Mouse (Mus musculus) adrenal gland, adult 2 months (tissue): ENCODE results near the gene Rad51b. TPM values are rescaled to one million over a fixed set of nuclear protein-coding genes. Genes with fewer than 3 reads are reported as not detected.

Source experiments
- DNase-seq: peaks from one replicate; pipeline ENCODE4 v3.0.0; 2021
- polyA plus RNA-seq: library from polyadenylated mRNA; depleted of rRNA; stranded (reverse); fragments of >200 nt; gene quantifications from 2 replicates; pipeline ENCODE4 v1.2.3, GENCODE M21; 2012
- total RNA-seq, 2 experiments: library from RNA; stranded (reverse); gene quantifications; 2 replicates each; pipeline ENCODE4 v1.2.3; 2021

Gene Rad51b
- total and polyA plus RNA-seq, 3 experiments = 0.08 to 0.49 (median 0.45) TPM

DNA sequence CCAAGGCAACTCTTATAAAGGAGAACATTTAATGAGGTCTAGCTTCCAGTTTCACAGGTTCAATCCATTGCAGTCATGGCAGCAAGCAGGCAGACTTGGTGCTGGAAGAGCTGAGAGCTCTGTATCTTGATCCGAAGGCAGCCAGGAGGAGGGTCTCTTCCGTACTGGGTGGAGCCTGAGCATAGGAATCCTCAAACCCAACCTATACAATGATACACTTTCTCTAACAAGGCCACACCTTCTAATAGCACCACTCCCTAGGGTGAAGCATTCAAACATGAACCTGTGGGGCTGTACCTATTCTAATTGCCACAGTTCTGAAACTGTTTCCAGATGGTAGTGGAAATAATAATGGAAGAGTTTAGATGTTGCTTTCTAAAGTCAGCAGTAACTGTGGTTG is 33.5 kb downstream of the Rad51b start:
- DNase-seq = no peak

DNA sequence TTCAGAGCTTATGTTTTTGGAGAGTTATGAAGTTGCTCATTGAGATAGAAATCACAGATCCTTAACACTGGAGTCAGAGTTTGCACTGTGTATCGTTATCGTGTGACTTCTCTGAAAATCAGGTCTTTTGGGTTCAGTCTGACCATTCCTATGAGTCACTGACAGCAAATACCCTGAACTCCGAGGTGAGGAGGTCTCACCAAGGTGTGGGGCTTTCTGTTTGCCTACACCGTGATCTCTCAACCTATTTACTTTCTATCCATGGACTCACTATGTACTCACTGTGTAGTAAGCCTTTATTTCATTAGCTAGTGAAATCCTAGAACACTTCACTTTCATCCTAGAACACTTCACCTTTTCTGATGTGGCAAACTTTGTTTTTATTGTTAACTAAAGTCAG is 34.6 kb downstream of the Rad51b start:
- no peak for DNase-seq

DNA sequence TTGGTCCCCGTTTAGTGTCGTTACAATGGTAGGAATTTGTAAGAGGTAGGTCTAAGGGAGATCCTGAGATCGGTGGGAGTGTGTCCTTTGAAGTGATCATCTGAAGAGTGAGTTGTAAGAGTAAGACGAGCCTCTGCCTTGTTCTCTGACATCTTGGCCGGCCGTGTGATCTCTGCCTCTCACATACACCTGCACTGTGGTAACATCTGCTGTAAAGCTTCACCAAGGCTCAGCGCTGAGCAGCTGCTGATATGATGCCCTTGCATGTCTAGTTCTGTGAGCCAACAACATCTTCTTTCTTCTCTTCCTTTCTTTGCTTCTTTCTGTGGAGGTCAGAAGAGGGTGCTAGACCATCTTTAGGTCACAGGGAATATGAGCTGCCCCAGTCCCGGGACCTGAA is 41.7 kb downstream of the Rad51b start:
- DNase-seq = no peak

DNA sequence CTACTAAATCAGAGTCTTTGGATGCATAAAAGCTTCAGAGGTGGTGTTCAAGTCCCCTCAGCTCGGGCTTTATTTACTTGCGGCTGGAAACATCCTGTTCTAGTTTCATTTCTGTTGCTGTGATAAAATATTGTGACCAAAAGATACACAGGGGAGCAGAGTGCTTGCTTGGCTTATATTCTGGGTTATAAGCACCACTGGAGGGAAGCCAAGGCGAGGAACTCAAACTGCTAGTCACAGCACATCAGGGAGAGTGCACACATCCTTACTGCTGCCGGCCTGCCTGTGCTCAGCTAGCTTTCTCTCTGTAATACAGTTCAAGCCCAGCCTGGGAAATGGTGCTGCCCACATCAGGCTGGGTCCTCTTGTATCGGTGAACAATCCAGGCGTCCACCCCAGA is 43.4 kb downstream of the Rad51b start:
- DNase-seq = no peak

- DNase-seq = no peak
These were observed 44.3 kb downstream of the Rad51b start for GRCm38 (mm10) chr12:79341291-79341845.

GRCm38 (mm10) chr12:79346198-79346733 is 49.2 kb downstream of the Rad51b start:
- DNase-seq = no peak

DNA sequence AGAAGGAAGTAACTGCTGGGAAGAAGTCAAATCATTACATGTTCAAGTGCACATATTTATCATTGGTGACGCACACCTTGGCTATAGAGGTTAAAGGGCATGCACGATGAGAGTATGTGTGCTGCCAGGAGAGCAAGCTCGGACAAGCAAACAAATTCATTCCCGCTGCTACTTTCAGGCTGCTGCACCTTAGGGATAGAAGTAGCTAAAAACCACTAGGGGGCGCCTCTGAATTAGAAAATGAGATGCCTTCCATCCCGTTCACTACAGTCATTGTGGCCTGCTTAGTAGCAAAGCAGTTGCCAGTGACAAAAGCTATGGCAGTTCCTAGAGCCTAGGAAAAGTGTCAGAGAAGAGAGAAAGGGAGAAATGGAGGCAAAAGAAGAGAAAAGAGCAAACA is 50.6 kb downstream of the Rad51b start:
- DNase-seq = peak; percentile 63

- DNase-seq = no peak
These were observed 54.4 kb downstream of the Rad51b start for GRCm38 (mm10) chr12:79351461-79351860.

DNA sequence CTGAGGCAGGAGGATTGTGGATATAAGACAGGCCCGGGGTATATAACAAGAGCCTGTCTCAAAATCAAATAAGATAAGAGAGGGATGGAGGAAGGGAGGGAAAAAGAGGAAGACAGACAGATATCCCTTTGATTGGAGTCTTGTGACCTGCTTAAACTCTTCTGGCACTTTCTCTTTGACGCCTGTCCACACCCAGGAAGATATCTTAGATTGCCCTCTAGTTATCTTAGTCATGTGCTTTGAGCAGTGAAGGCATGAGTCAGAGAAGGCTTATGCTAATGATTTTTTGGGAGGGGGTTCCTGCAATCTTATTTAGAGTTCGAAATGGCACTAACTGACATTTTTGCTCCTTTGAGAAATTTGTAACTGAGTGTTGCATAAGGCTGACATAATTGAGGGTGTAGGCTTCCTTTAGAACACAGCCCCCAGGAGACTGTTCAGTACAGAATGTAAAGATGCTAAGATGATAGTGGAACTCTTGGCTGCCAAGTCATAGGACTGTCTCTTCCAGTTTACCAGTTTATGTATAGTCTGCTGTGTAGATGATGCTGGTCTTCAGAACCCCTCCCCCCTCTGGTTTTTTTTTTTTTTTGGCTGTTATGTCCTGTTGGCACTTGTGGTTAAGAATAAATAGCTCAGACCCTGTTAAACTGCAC is 55.1 kb downstream of the Rad51b start:
- no peak for DNase-seq

GRCm38 (mm10) chr12:79352742-79353114 is 55.6 kb downstream of the Rad51b start:
- no peak for DNase-seq

GRCm38 (mm10) chr12:79353356-79353755 is 56.3 kb downstream of the Rad51b start:
- no peak for DNase-seq

DNA sequence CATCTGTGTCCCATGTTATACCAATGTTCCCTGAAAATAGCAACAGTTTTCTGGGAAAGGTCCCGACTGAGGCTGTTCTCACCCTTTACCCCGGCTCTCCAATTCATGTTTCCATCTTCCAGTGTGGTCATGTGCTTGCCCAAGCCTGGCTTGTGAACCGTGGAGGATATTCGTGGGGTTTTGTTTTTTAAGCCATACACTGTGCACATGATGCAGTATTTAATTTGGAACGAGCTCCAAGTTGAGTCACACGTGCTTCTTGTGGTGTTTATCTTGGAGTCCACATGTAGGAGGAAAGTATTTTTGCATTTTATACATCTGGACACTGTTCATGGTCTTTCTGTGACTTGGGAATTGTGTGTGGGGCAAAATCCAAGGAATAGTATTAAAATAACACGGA is 57.5 kb downstream of the Rad51b start:
- no peak for DNase-seq

- no peak for DNase-seq
These were observed 59.1 kb downstream of the Rad51b start for GRCm38 (mm10) chr12:79356138-79356537.

DNA sequence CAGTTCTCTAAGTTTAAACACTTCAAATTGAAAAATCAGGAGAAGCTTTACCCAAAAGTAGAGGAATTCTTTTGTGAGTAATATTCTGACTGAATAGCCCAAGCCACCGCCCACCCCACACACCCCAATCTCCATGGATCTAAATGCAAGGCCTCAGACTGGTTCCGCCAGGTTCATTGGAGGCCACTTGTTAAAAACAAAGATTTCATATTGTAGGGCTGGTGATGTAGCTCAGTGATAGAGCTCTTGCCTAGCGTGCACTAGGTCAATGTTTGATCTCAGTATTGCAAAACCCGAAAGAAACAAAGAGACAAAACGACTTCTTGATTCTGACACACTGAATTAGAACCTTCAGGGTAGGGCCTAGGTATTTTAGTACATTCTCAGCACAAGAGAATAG is 60.5 kb downstream of the Rad51b start:
- no peak for DNase-seq

- peak; percentile 53 for DNase-seq
These were observed 61.6 kb downstream of the Rad51b start for GRCm38 (mm10) chr12:79358613-79359218.

- no peak for DNase-seq
These were observed 62.3 kb downstream of the Rad51b start for GRCm38 (mm10) chr12:79359404-79359803.

- no peak for DNase-seq
These were observed 65.1 kb downstream of the Rad51b start for GRCm38 (mm10) chr12:79362219-79362618.

DNA sequence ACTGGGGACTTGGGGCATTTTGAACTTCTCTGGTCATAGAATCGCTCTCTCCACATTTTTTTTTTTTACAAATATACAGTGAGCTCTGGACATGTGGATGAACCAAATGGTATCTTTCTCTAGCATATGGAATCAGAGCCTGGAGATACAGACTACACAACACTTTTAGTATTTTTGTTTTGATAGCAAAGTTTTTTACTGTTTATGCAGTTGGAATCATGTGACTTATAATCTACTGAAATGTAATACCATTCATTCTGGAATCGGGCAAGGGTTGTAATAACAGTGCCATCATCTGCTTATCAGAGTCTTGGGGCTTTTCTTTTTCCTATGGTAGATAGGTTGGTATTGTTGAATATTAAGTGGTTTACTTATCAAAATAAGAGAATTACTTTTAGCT is 67.2 kb downstream of the Rad51b start:
- DNase-seq = no peak

GRCm38 (mm10) chr12:79368818-79369217 is 71.7 kb downstream of the Rad51b start:
- no peak for DNase-seq

GRCm38 (mm10) chr12:79369512-79370165 is 72.6 kb downstream of the Rad51b start:
- no peak for DNase-seq

GRCm38 (mm10) chr12:79372697-79373096 is 75.6 kb downstream of the Rad51b start:
- DNase-seq = no peak

DNA sequence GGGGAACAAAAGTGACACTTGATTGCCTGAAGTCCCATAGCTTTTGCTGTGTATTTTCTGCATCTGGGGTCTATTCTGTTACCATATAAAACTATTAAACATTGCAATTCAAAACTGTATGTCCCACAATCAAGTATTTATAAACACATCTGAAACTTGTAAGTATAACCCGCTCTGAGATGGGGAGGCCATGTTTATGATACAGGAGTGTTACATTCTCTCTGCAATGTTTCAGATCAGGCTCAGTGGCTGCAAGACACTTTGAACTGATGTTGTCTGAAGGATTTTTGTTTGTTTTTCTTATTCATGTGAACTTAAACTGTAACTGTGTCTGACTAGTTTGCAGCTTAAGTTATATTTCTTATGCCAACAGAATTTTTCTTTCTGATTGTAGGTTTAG is 80.3 kb downstream of the Rad51b start:
- DNase-seq = no peak

DNA sequence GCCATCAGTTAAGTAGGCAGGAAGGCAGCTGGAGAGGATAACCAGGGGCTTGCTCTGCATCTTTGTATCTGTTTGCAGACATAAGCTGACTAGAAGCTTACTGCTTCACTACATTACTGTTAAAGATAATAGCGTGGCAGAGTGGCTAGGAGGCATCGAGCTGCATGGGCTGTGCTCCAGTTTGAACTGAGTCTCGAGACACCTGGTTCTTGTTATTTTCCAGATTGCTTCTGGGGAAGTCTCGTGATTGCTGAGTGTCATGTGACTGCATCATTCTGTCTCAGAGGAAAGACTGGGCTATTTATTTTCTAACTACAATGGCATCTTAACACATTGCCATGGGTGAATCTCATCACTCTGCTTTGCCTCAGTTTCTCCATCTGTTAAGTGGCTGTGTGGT is 80.8 kb downstream of the Rad51b start:
- DNase-seq = no peak
